Mouse (Mus musculus) left cerebral cortex, adult 11 months (tissue): Measurements from ENCODE around the gene Eif3k.

ENCODE experiments used
- DNase-seq: peaks from one replicate; pipeline ENCODE4 v3.0.0; 2022; ENCODE audit warnings: low spot score

Gene Eif3k

GRCm38 (mm10) chr7:28958770-28959169, 22.9 kb downstream of the Eif3k start:
- DNase-seq, result no peak

GRCm38 (mm10) chr7:28957997-28958725, 23.5 kb downstream of the Eif3k start:
- DNase-seq, result no peak

- no peak for DNase-seq
Measured at GRCm38 (mm10) chr7:28957286-28957685, 24.4 kb downstream of the Eif3k start.

- no peak for DNase-seq
Measured at GRCm38 (mm10) chr7:28956270-28956669, 25.4 kb downstream of the Eif3k start.

- DNase-seq, result no peak
Measured at GRCm38 (mm10) chr7:28955295-28955897, 26.3 kb downstream of the Eif3k start.

GRCm38 (mm10) chr7:28954773-28955172, 26.9 kb downstream of the Eif3k start:
- no peak for DNase-seq

- no peak for DNase-seq
Measured at GRCm38 (mm10) chr7:28953476-28954376, 27.9 kb downstream of the Eif3k start.

GRCm38 (mm10) chr7:28952786-28953185, 28.9 kb downstream of the Eif3k start:
- no peak for DNase-seq

- DNase-seq, result no peak
Measured at GRCm38 (mm10) chr7:28951764-28952163, 29.9 kb downstream of the Eif3k start.

GRCm38 (mm10) chr7:28950346-28951037, 31.2 kb downstream of the Eif3k start:
- DNase-seq, result no peak

- no peak for DNase-seq
Measured at GRCm38 (mm10) chr7:28949298-28949697, 32.4 kb downstream of the Eif3k start.

- DNase-seq, result no peak
Measured at GRCm38 (mm10) chr7:28948746-28949145, 32.9 kb downstream of the Eif3k start.

- no peak for DNase-seq
Measured at GRCm38 (mm10) chr7:28946271-28946610, 35.4 kb downstream of the Eif3k start.

GRCm38 (mm10) chr7:28945416-28946270, 36.0 kb downstream of the Eif3k start:
- no peak for DNase-seq

- DNase-seq, result no peak
Measured at GRCm38 (mm10) chr7:28944756-28945415, 36.8 kb downstream of the Eif3k start.

- DNase-seq, result no peak
Measured at GRCm38 (mm10) chr7:28943451-28944180, 38.0 kb downstream of the Eif3k start.

- DNase-seq, result no peak
Measured at GRCm38 (mm10) chr7:28941542-28941941, 40.1 kb downstream of the Eif3k start.

- no peak for DNase-seq
Measured at GRCm38 (mm10) chr7:28941129-28941528, 40.5 kb downstream of the Eif3k start.

GRCm38 (mm10) chr7:28939418-28940183, 42.1 kb downstream of the Eif3k start:
- no peak for DNase-seq
